Mouse (Mus musculus) bone marrow macrophage, adult 2 months (primary cell): ENCODE data around the gene Olfr1065. TPM values are rescaled to one million over a fixed set of nuclear protein-coding genes. Genes with fewer than 3 reads are reported as not detected.
"Not testable (repeated sequence)": the region's sequence is repeated elsewhere in the genome, so short reads cannot be mapped to it uniquely, and the experiment has no call there.

Experiments used
- H3K27ac ChIP-seq: 2 replicates; pipeline ENCODE4 v1.5.1; 2012; ENCODE audit warnings: low read depth, low read length; ENCODE audit not compliant: insufficient read depth
- H3K4me1 ChIP-seq: 2 replicates; pipeline ENCODE4 v1.6.1; 2012; ENCODE audit warnings: low read length; ENCODE audit not compliant: control insufficient read depth, insufficient read depth
- H3K4me3 ChIP-seq: 2 replicates; pipeline ENCODE4 v1.5.1; 2012; ENCODE audit warnings: mild to moderate bottlenecking, low read length, moderate library complexity; ENCODE audit not compliant: insufficient read depth
- CTCF ChIP-seq: IDR thresholded peaks from 2 replicates; pipeline ENCODE4 v1.5.1; 2012; ENCODE audit warnings: low read depth, mild to moderate bottlenecking, low read length, moderate library complexity
- POLR2A ChIP-seq: IDR thresholded peaks from 2 replicates; pipeline ENCODE4 v1.6.1; 2012; ENCODE audit warnings: mild to moderate bottlenecking, low read depth, low read length, borderline replicate concordance
- polyA plus RNA-seq: library from polyadenylated mRNA; stranded (reverse); fragments of >200 nt; gene quantifications from 2 replicates; pipeline ENCODE4 v1.2.4, GENCODE M21; 2012; ENCODE audit not compliant: missing spikeins, insufficient read depth, insufficient read length

Gene Olfr1065
- polyA plus RNA-seq, result not detected in 2 replicates

DNA sequence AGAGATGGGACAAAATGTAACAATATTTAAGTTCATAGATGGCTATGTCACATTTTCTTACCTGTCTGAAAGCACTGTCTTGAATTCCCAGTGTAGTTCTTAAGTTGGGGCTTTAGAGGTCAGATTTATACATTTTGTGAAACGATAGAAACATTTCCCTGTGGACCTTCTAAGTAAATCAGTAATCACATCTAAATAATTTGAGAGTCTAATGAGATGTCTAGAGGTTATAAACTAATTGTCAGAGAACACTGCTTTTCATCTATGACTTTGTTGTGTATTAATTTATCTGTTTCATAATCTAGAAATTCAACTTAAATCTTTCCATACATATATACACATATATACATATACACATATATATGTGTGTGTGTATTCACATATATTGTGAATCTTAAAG, at the start of gene Olfr1065:
Gene Olfr1065 (minus strand): TSS at position 101 of the 400 bp plus-strand sequence.
- H3K4me3 ChIP-seq, H3K27ac ChIP-seq, H3K4me1 ChIP-seq: not testable (repeated sequence)

DNA sequence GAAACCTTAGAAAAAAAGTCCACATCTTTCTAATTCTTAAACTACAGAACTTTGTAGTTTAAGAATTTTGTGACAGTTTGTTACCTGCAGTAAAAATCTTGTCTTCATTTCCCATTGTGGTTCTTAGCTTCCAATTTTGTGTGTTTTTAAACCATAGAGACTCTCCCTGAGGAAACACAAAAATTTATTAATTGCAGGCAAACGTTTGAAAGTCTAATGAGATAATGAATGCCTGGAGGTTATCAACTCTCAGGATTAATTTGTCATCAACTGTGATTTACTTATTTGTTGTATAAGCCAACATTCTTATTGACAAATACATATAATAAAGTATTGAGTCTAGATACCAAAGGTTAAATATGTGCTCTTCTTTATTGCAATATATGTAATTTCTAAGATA, 36.9 kb upstream of the Olfr1065 start, which contains the start of gene Olfr228:
Gene Olfr228 (minus strand): TSS at position 101 of the 400 bp plus-strand sequence.
- Histone ChIP-seq H3K4me1 (no peaks in the 10 kb centered on the region), H3K27ac (no peak within 1 kb of the TSS), H3K4me3 (no peak within 1 kb of the TSS)
- no peak for TF ChIP-seq CTCF
- no peak for TF ChIP-seq POLR2A

- Histone ChIP-seq H3K4me3 (no peak overlapping the region), H3K27ac (no peak overlapping the region), H3K4me1 (no peaks in the 10 kb centered on the region)
- TF ChIP-seq CTCF, result peak; percentile 68
- no peak for TF ChIP-seq POLR2A
Measured at GRCm38 (mm10) chr2:86464442-86465109, 14.2 kb upstream of the Olfr1065 start.

GRCm38 (mm10) chr2:86460434-86460833, 10.0 kb upstream of the Olfr1065 start:
- no peak for TF ChIP-seq CTCF
- TF ChIP-seq POLR2A, result no peak
- no peak overlapping the region for H3K4me3 ChIP-seq
- no peak overlapping the region for H3K27ac ChIP-seq
- H3K4me1 ChIP-seq, result no peaks in the 10 kb centered on the region

GRCm38 (mm10) chr2:86456169-86456568, 5.8 kb upstream of the Olfr1065 start, which contains the start of gene Olfr1066:
Olfr1066 (minus strand) TSS chr2:86456269.
- Histone ChIP-seq H3K4me1 (no peaks in the 10 kb centered on the region), H3K4me3 (no peak within 1 kb of the TSS), H3K27ac (no peak within 1 kb of the TSS)
- TF ChIP-seq POLR2A (no peak), CTCF (no peak)

DNA sequence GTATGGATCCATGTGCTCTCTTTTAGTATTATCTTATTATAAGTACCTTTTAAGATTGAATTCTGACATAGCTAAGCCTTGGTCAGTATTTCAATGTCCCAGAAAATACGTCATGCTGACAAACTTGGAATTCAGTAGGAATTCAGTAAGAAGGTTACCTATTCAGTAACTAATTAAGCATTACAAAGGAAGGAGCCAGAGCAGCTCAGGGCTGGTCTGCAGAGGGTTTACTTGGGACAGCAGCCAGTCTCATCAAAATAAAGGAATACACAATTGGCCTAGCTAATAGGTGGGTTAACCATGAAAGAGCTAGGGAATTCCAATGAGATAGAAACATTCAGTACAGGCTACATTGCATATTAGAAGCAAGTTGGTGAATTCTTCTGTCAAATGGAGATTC, 8.3 kb downstream of the Olfr1065 start:
- not testable (repeated sequence) for H3K27ac ChIP-seq, H3K4me1 ChIP-seq, H3K4me3 ChIP-seq

DNA sequence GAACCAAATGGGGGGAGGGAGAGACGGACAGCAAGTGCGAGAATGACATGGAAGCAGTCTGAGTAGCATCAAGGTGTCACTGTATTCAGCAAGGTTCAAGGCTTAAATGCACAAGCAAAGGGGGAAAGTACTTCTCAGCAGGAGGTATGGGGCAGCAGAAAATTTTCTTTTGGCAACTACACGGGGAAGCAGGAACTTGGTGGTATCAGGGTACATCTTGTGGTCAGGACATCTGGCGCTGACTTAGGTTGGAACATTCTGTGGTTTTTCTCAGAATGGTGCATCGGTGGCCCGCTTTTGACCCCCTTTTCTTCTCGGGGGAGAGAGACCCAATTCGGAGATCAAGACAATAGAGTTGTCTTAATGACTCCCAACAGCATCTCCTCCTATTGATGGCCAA, 21.9 kb downstream of the Olfr1065 start:
- not testable (repeated sequence) for H3K4me3 ChIP-seq, H3K27ac ChIP-seq, H3K4me1 ChIP-seq

DNA sequence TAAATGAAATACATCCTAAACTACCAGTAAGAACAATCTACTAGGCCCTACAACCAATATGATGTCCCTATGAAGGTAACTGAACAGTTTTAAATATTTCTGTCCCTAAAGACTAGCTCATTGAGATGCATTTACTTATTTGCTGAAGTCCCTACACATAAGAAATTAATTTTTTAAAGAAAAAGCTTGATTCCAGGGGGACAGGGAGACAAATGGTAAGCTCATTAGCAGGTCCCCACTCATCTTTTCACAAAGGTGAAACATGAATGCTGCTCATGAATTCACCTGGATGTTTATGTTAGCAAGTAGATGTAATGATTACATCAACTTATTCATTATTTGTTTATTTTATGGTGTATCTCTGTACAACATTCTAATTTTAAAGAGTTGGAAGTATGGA, 23.7 kb downstream of the Olfr1065 start, which contains the start of gene Olfr1062:
Gene Olfr1062 (minus strand): TSS at position 101 of the 400 bp plus-strand sequence.
- H3K4me3 ChIP-seq, H3K27ac ChIP-seq, H3K4me1 ChIP-seq: not testable (repeated sequence)

DNA sequence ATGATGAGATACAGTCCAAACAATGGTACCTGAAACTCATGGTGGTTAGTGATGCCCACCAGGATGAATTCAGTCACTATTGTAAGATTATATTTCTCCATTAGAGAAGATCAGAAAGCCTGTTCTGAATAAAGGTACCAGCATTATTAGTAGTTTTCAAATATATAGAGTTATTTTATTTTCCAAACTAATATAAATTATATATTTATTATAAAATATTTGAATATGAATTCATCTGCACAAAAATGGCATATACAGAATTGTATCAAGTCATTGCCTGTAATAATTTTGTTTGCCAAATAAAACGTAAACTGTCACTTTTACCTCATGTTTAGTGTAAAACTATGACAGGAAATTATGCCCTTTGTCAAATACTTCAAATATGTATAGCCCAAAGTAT, 36.4 kb downstream of the Olfr1065 start, which contains the start of gene Olfr1061:
Gene Olfr1061 (minus strand): TSS at position 101 of the 400 bp plus-strand sequence.
- no peak within 1 kb of the TSS for H3K4me3 ChIP-seq
- no peak within 1 kb of the TSS for H3K27ac ChIP-seq
- no peaks in the 10 kb centered on the region for H3K4me1 ChIP-seq
- TF ChIP-seq CTCF (no peak), POLR2A (no peak)

DNA sequence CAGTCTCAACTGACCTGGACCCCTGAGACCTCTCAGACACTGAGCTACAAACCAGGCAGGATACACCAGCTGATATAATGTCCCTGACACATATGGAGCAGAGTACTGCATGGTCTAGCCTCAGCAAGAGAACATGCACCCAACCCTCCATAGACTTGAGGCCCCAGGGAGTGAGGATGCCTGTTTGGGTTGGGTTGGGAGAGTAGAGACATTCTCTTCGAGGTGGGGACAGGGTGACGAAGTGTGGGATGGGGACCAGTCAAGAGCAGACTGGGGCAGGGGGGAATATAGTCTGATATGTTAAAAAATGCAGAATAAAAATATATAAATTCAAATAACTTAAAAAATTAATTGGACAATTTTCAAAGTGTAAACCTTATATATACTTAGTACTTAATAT, 55.3 kb downstream of the Olfr1065 start:
- no peak overlapping the region for H3K4me3 ChIP-seq
- TF ChIP-seq CTCF, result no peak
- TF ChIP-seq POLR2A, result no peak
- no peak overlapping the region for H3K27ac ChIP-seq
- H3K4me1 ChIP-seq, result no peaks in the 10 kb centered on the region

Other genes starting within 250 kb of the Olfr1065 start
- not detected in 2 replicates for gene Olfr1045, start 247.6 kb downstream of the Olfr1065 start, polyA plus RNA-seq
- gene Olfr1046, start 231.3 kb downstream of the Olfr1065 start, polyA plus RNA-seq, result not detected in 2 replicates
- gene Olfr1047, start 219.2 kb downstream of the Olfr1065 start, polyA plus RNA-seq, result not detected in 2 replicates
- gene Olfr1048, start 210.3 kb downstream of the Olfr1065 start, polyA plus RNA-seq, result not detected in 2 replicates
- gene Olfr1049, start 192.3 kb downstream of the Olfr1065 start, polyA plus RNA-seq, result not detected in 2 replicates
- 0.28 TPM in 1 of 2 replicates, not detected in the other for gene Olfr1051, start 171.5 kb downstream of the Olfr1065 start, polyA plus RNA-seq
- gene Olfr1052, start 158.1 kb downstream of the Olfr1065 start, polyA plus RNA-seq, result not detected in 2 replicates
- not detected in 2 replicates for gene Olfr1053, start 135.3 kb downstream of the Olfr1065 start, polyA plus RNA-seq
- gene Olfr1054, start 115.2 kb downstream of the Olfr1065 start, polyA plus RNA-seq, result not detected in 2 replicates
- not detected in 2 replicates for gene Olfr1055, start 100.3 kb downstream of the Olfr1065 start, polyA plus RNA-seq
- gene Olfr1056, start 88.1 kb downstream of the Olfr1065 start, polyA plus RNA-seq, result not detected in 2 replicates
- gene Olfr1057, start 72.2 kb downstream of the Olfr1065 start, polyA plus RNA-seq, result not detected in 2 replicates
- gene Olfr1058, start 62.0 kb downstream of the Olfr1065 start, polyA plus RNA-seq, result not detected in 2 replicates
- gene Olfr1061, start 36.5 kb downstream of the Olfr1065 start, polyA plus RNA-seq, result not detected in 2 replicates
- 0.24 TPM in 1 of 2 replicates, not detected in the other for gene Olfr1062, start 23.8 kb downstream of the Olfr1065 start, polyA plus RNA-seq
- gene Olfr1066, start 5.7 kb upstream of the Olfr1065 start, polyA plus RNA-seq, result not detected in 2 replicates
- gene Olfr228, start 36.8 kb upstream of the Olfr1065 start, polyA plus RNA-seq, result not detected in 2 replicates
- gene Olfr1076, start 57.9 kb upstream of the Olfr1065 start, polyA plus RNA-seq, result not detected in 2 replicates
- not detected in 2 replicates for gene Olfr1079, start 91.9 kb upstream of the Olfr1065 start, polyA plus RNA-seq
- gene Olfr1080, start 107.6 kb upstream of the Olfr1065 start, polyA plus RNA-seq, result 0.84 TPM in 1 of 2 replicates, not detected in the other
- not detected in 2 replicates for gene Olfr1082, start 148.4 kb upstream of the Olfr1065 start, polyA plus RNA-seq
- gene Olfr1084, start 189.1 kb upstream of the Olfr1065 start, polyA plus RNA-seq, result not detected in 2 replicates
- 0.16 TPM in 1 of 2 replicates, not detected in the other for gene Olfr1085, start 211.4 kb upstream of the Olfr1065 start, polyA plus RNA-seq
- gene Olfr1086, start 229.5 kb upstream of the Olfr1065 start, polyA plus RNA-seq, result not detected in 2 replicates
- gene Olfr1087, start 247.8 kb upstream of the Olfr1065 start, polyA plus RNA-seq, result not detected in 2 replicates